Mouse (Mus musculus) MEL (cell line): Measurements from ENCODE around the gene Acly. TPM values are rescaled to one million over a fixed set of nuclear protein-coding genes. Genes with fewer than 3 reads are reported as not detected.

ENCODE experiments used
- DNase-seq: peaks from one replicate; pipeline ENCODE4 v3.0.0; 2011; ENCODE audit warnings: low read depth, low spot score
- H3K27ac ChIP-seq: 2 replicates; pipeline ENCODE4 v1.5.1; 2012; ENCODE audit warnings: low read depth, mild to moderate bottlenecking, control low read depth, low read length, moderate library complexity; ENCODE audit not compliant: control insufficient read depth
- H3K27me3 ChIP-seq, 2 experiments: fragments of 150-350 bp in 1 of 2; sonication (generic) in 1 of 2; 2 replicates each; pipeline ENCODE4 v1.6.1; 2012; ENCODE audit warnings: low read length in 2 of 2, mild to moderate bottlenecking in 2 of 2, improper control_type of control experiment in 1 of 2, moderate library complexity in 1 of 2; ENCODE audit not compliant: insufficient read depth in 2 of 2, control insufficient read depth in 1 of 2
- H3K36me3 ChIP-seq, 2 experiments: 2 replicates each; pipeline ENCODE4 v1.6.1; 2012 to 2014; ENCODE audit warnings: low read length in 2 of 2, improper control_type of control experiment in 1 of 2, inconsistent platforms in 1 of 2, mild to moderate bottlenecking in 1 of 2; ENCODE audit not compliant: insufficient read depth in 2 of 2, control insufficient read depth in 1 of 2
- H3K4me1 ChIP-seq, 2 experiments: fragments of 150-350 bp in 1 of 2; sonication (generic) in 1 of 2; 2 replicates each; pipeline ENCODE4 v1.6.1; 2012; ENCODE audit warnings: low read length in 2 of 2, improper control_type of control experiment in 1 of 2, mild to moderate bottlenecking in 1 of 2; ENCODE audit not compliant: insufficient read depth in 2 of 2, control insufficient read depth in 1 of 2
- H3K4me3 ChIP-seq, 2 experiments: fragments of 150-350 bp in 1 of 2; sonication (generic) in 1 of 2; 2 replicates each; pipeline ENCODE4 v1.5.1; 2012; ENCODE audit warnings: low read depth in 2 of 2, low read length in 2 of 2, mild to moderate bottlenecking in 2 of 2, moderate library complexity in 2 of 2, control low read depth in 1 of 2, improper control_type of control experiment in 1 of 2; ENCODE audit not compliant: control insufficient read depth in 1 of 2, insufficient read depth in 1 of 2
- H3K79me2 ChIP-seq: 2 replicates; pipeline ENCODE4 v1.6.1; 2012; ENCODE audit warnings: mild to moderate bottlenecking, low read length, moderate library complexity; ENCODE audit not compliant: control insufficient read depth, poor library complexity, insufficient read depth
- H3K9ac ChIP-seq: 2 replicates; pipeline ENCODE4 v1.6.1; 2012; ENCODE audit warnings: low read depth, mild to moderate bottlenecking, control low read depth, low read length, moderate library complexity; ENCODE audit not compliant: control insufficient read depth, poor library complexity, severe bottlenecking
- H3K9me3 ChIP-seq: fragments of 150-350 bp; sonication (generic); replicated peaks from 2 replicates; pipeline ENCODE4 v1.6.1; 2012; ENCODE audit warnings: mild to moderate bottlenecking, low read length, improper control_type of control experiment, moderate library complexity; ENCODE audit not compliant: insufficient read depth
- BHLHE40 ChIP-seq: IDR thresholded peaks from 2 replicates; pipeline ENCODE4 v1.6.1; 2012; ENCODE audit warnings: low read depth, mild to moderate bottlenecking, inconsistent platforms, low read length, improper control_type of control experiment, borderline replicate concordance
- CHD1 ChIP-seq: IDR thresholded peaks from 2 replicates; pipeline ENCODE4 v1.6.1; 2012; ENCODE audit warnings: low read depth, mild to moderate bottlenecking, inconsistent platforms, low read length, improper control_type of control experiment
- CHD2 ChIP-seq: IDR thresholded peaks from 2 replicates; pipeline ENCODE4 v1.6.1; 2011; ENCODE audit warnings: low read length, improper control_type of control experiment
- ELF1 ChIP-seq: IDR thresholded peaks from 2 replicates; pipeline ENCODE4 v1.6.1; 2014; ENCODE audit warnings: low read depth, mild to moderate bottlenecking, inconsistent platforms, low read length, improper control_type of control experiment, moderate library complexity
- EP300 ChIP-seq, 2 experiments: IDR thresholded peaks; 2 replicates each; pipeline ENCODE4 v1.6.1; 2011; ENCODE audit warnings: improper control_type of control experiment in 2 of 2, low read length in 2 of 2, low read depth in 1 of 2, mild to moderate bottlenecking in 1 of 2
- JUND ChIP-seq: IDR thresholded peaks from 2 replicates; pipeline ENCODE4 v1.6.1; 2011; ENCODE audit warnings: low read depth, mild to moderate bottlenecking, improper control_type of control experiment, low read length
- KAT2A ChIP-seq: conservative IDR thresholded peaks from 2 replicates; pipeline ENCODE4 v1.6.1; 2012; ENCODE audit warnings: low read depth, low read length, improper control_type of control experiment, inconsistent platforms
- MAFK ChIP-seq: IDR thresholded peaks from 2 replicates; pipeline ENCODE4 v1.6.1; 2011; ENCODE audit warnings: low read depth, mild to moderate bottlenecking, low read length, improper control_type of control experiment, borderline replicate concordance
- MAX ChIP-seq: IDR thresholded peaks from 2 replicates; pipeline ENCODE4 v1.6.1; 2011; ENCODE audit warnings: low read length, improper control_type of control experiment
- MAZ ChIP-seq: IDR thresholded peaks from 2 replicates; pipeline ENCODE4 v1.6.1; 2012; ENCODE audit warnings: low read depth, mild to moderate bottlenecking, inconsistent platforms, low read length, improper control_type of control experiment
- MXI1 ChIP-seq: IDR thresholded peaks from 2 replicates; pipeline ENCODE4 v1.6.1; 2011; ENCODE audit warnings: mild to moderate bottlenecking, low read depth, low read length, improper control_type of control experiment
- MYB ChIP-seq: IDR thresholded peaks from 2 replicates; pipeline ENCODE4 v1.6.1; 2011; ENCODE audit warnings: mild to moderate bottlenecking, low read depth, low read length, improper control_type of control experiment
- MYC ChIP-seq: IDR thresholded peaks from 2 replicates; pipeline ENCODE4 v1.6.1; 2011; ENCODE audit warnings: low read depth, mild to moderate bottlenecking, low read length, improper control_type of control experiment, moderate library complexity
- NRF1 ChIP-seq: IDR thresholded peaks from 2 replicates; pipeline ENCODE4 v1.6.1; 2014; ENCODE audit warnings: low read depth, mild to moderate bottlenecking, inconsistent platforms, low read length, improper control_type of control experiment, moderate library complexity; ENCODE audit not compliant: poor library complexity, insufficient read depth, severe bottlenecking
- POLR2A ChIP-seq, 2 experiments: IDR thresholded peaks; 2 replicates each; pipeline ENCODE4 v1.6.1; 2011 to 2012; ENCODE audit warnings: low read length in 2 of 2, mild to moderate bottlenecking in 2 of 2, control low read depth in 1 of 2, improper control_type of control experiment in 1 of 2, low read depth in 1 of 2, moderate library complexity in 1 of 2; ENCODE audit not compliant: control insufficient read depth in 1 of 2, insufficient read depth in 1 of 2, poor library complexity in 1 of 2
- POLR2AphosphoS2 ChIP-seq: IDR thresholded peaks from 2 replicates; pipeline ENCODE4 v1.6.1; 2011; ENCODE audit warnings: low read length, improper control_type of control experiment
- POLR2AphosphoS5 ChIP-seq: IDR thresholded peaks from 2 replicates; pipeline ENCODE4 v1.6.1; 2012; ENCODE audit warnings: low read depth, borderline replicate concordance, mild to moderate bottlenecking, inconsistent platforms, low read length, moderate library complexity, mixed read lengths
- RAD21 ChIP-seq: IDR thresholded peaks from 2 replicates; pipeline ENCODE4 v1.6.1; 2011; ENCODE audit warnings: mild to moderate bottlenecking, low read depth, low read length, improper control_type of control experiment
- SIN3A ChIP-seq: IDR thresholded peaks from 2 replicates; pipeline ENCODE4 v1.6.1; 2012; ENCODE audit warnings: low read length, improper control_type of control experiment, inconsistent platforms
- SMC3 ChIP-seq: IDR thresholded peaks from 2 replicates; pipeline ENCODE4 v1.6.1; 2011; ENCODE audit warnings: low read depth, low read length, improper control_type of control experiment
- TBP ChIP-seq: IDR thresholded peaks from 2 replicates; pipeline ENCODE4 v1.8.0; 2011; ENCODE audit warnings: low read depth, low read length, improper control_type of control experiment
- TCF12 ChIP-seq: IDR thresholded peaks from 2 replicates; pipeline ENCODE4 v1.6.1; 2014; ENCODE audit warnings: low read depth, mild to moderate bottlenecking, inconsistent platforms, low read length, improper control_type of control experiment, moderate library complexity
- USF1 ChIP-seq: IDR thresholded peaks from 2 replicates; pipeline ENCODE4 v1.6.1; 2014; ENCODE audit warnings: low read depth, mild to moderate bottlenecking, inconsistent platforms, low read length, improper control_type of control experiment, moderate library complexity
- ZKSCAN1 ChIP-seq: IDR thresholded peaks from 2 replicates; pipeline ENCODE4 v1.6.1; 2012; ENCODE audit warnings: low read depth, mild to moderate bottlenecking, inconsistent platforms, low read length, improper control_type of control experiment, moderate library complexity
- ZMIZ1 ChIP-seq: IDR thresholded peaks from 2 replicates; pipeline ENCODE4 v1.6.1; 2012; ENCODE audit warnings: low read depth, mild to moderate bottlenecking, inconsistent platforms, low read length, improper control_type of control experiment, moderate library complexity
- ZNF384 ChIP-seq: IDR thresholded peaks from 2 replicates; pipeline ENCODE4 v1.6.1; 2012; ENCODE audit warnings: low read depth, mild to moderate bottlenecking, inconsistent platforms, low read length, improper control_type of control experiment
- polyA plus RNA-seq, 2 experiments: library from polyadenylated mRNA; stranded (reverse) in 1 of 2; unstranded in 1 of 2; fragments of >175 nt in 1 of 2; fragments of >200 nt in 1 of 2; gene quantifications; 2 replicates each; pipeline versions ENCODE4 v1.2.1 to v1.2.4; 2012; ENCODE audit warnings: low replicate concordance in 2 of 2, low read depth in 1 of 2; ENCODE audit not compliant: insufficient read length in 2 of 2, insufficient read depth in 1 of 2, missing spikeins in 1 of 2
- total RNA-seq: library from RNA; depleted of rRNA; stranded (reverse); fragments of 300-350 nt; gene quantifications from 2 replicates; pipeline ENCODE4 v1.2.3, GENCODE M21; 2012

The Acly gene
- total and polyA plus RNA-seq, 3 experiments = 167 to 234 TPM; not detected in 1

DNA sequence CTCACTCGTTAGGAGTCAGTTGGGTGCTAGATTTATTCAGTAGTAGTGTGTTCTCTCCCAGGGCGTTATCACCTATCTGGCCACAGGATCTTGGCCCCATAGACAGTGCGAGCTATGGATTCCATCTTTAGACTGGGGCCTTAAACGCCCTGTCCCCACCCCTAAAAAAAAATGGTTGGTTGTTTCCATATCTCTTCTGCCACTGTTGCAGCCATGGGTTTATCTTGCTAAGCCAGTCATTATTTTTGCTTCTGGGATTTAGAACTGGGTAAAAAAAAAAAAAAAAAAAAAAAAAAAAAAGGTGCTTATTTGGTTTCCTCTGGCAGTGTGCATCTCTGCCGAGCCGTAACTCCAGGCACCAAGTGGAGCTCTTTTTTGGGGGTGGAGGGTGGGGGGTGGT, 36.9 kb upstream of the Acly start (continued):
- TF ChIP-seq CHD2 = no peak
- TF ChIP-seq, all 39 proteins: peak for 6

DNA sequence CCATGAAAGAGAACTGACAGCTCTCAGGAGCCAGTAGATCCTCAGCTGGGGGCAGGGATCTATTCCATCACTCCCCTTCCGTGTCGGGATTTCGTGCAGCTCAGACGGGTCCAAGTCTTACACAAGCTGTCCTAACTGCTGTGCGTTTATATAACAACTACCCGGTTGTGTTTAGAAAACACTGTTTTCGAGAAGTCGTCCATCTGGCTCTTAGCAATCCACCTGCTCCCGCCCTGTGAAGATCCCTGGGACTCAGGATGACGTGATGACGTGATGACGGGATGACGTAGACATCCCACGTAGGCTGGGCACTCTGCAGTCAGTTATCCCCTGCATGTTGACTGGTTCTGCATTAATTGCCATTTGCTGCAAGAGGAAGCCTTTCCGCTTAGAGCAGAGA, 36.5 kb upstream of the Acly start:
- Histone ChIP-seq H3K9me3 (no peaks in the 10 kb centered on the region), H3K27ac (no peak overlapping the region)

DNA sequence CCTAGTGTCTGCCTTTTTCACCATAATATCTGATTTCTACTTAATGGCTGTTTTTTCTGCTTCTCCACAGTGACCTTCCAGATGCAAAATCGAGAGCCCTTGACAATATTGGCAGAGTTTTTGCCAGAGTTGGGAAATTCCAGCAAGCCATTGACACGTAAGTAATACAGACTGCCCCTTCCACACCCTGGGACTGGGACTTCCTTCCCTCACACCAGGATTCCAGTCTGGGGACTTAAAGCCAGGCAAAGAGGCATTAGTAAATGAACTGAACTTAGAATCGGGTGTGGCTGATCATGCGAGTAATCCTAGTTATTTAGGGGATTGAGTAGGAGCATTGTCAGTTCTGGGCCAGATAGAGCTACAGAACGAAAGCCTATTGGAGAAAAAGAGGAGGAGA, 33.9 kb upstream of the Acly start:
- peaks cover 0 to 3% of the 10 kb centered on the region in 2 experiments; a peak in 2 of 4 replicates for H3K27me3 ChIP-seq
- H3K27ac ChIP-seq = no peak overlapping the region
- no peaks in the 10 kb centered on the region for H3K9me3 ChIP-seq
- no peaks in the 10 kb centered on the region for H3K36me3 ChIP-seq
- H3K4me3 ChIP-seq = no peak overlapping the region
- no peak for DNase-seq
- peaks cover 0 to 4% of the 10 kb centered on the region in 2 experiments; a peak in 1 of 4 replicates for H3K4me1 ChIP-seq
- H3K79me2 ChIP-seq = no peaks in the 10 kb centered on the region
- no peak for TF ChIP-seq BHLHE40
- TF ChIP-seq ZMIZ1 = no peak
- no peak for TF ChIP-seq MXI1
- no peak for TF ChIP-seq ZNF384
- TF ChIP-seq TCF12 = no peak
- no peak for TF ChIP-seq RAD21
- no peak for TF ChIP-seq POLR2AphosphoS5
- no peak for TF ChIP-seq MAX
- TF ChIP-seq TBP = no peak
- no peak for TF ChIP-seq MYB
- TF ChIP-seq MYC = no peak
- no peak for TF ChIP-seq KAT2A
- TF ChIP-seq ELF1 = no peak
- no peak for TF ChIP-seq SMC3
- no peak for TF ChIP-seq NRF1
- no peak for TF ChIP-seq CHD1
- no peak for TF ChIP-seq POLR2A (IDR thresholded peaks at IDR 0.05; ENCODE audit: control insufficient read depth in 1 of 2, insufficient read depth in 1 of 2, low read depth in 1 of 2, low read length in 2 of 2, poor library complexity in 1 of 2)
- TF ChIP-seq MAZ = no peak
- TF ChIP-seq POLR2AphosphoS2 = no peak
- H3K9ac ChIP-seq = no peak overlapping the region

More for the DNA sequence above, 36.5 kb upstream of the Acly start:
- Histone ChIP-seq H3K36me3 (no peaks in the 10 kb centered on the region), H3K79me2 (no peaks in the 10 kb centered on the region), H3K4me3 (no peak overlapping the region), H3K27me3 (peaks cover 0 to 3% of the 10 kb centered on the region in 2 experiments; a peak in 2 of 4 replicates), H3K9ac (no peak overlapping the region), H3K4me1 (peaks cover 0 to 4% of the 10 kb centered on the region in 2 experiments; a peak in 1 of 4 replicates)
- TF ChIP-seq MAX = no peak
- no peak for TF ChIP-seq CHD2
- TF ChIP-seq SIN3A = no peak
- no peak for TF ChIP-seq ZKSCAN1
- TF ChIP-seq MAFK = no peak
- no peak for TF ChIP-seq POLR2A (IDR thresholded peaks at IDR 0.05; ENCODE audit: control insufficient read depth in 1 of 2, insufficient read depth in 1 of 2, low read depth in 1 of 2, low read length in 2 of 2, poor library complexity in 1 of 2)
- no peak for TF ChIP-seq EP300 (IDR thresholded peaks at IDR 0.05; ENCODE audit: low read depth in 1 of 2, low read length in 2 of 2)
- TF ChIP-seq POLR2AphosphoS5 = no peak
- no peak for TF ChIP-seq USF1
- TF ChIP-seq ZMIZ1 = no peak
- TF ChIP-seq JUND = no peak
- DNase-seq = no peak
